ENCODE assay signal across 15 mouse cellular contexts in genomic region chr6:34987085-34987645, GRCm38 (mm10). TPM values are rescaled to one million over a fixed set of nuclear protein-coding genes. Genes with fewer than 3 reads are reported as not detected.
DNase-seq lines count a peak whose midpoint lies in the region; ATAC-seq and TF ChIP-seq lines count a peak whose summit lies in the region.
"Had no signal": no experiment of that assay in that cellular context is flagged by ENCODE, and none has a peak within 500 bp of the region (broad histone marks: within the 10 kb centered on the region; RNA-seq: fewer than 3 reads in every experiment).

No protein-coding gene starts in this region.

- 72% methylated on average over 12 of the region's 12 CpGs for WGBS in heart, embryonic 14.5 days
- WGBS in lung, postnatal 0 days, result 51% methylated on average over 12 of the region's 12 CpGs
- WGBS in intestine, postnatal 0 days, result 67% methylated on average over 12 of the region's 12 CpGs
- 68% methylated on average over 12 of the region's 12 CpGs for WGBS in stomach, postnatal 0 days

- H3K4me2 ChIP-seq in heart, embryonic 14.5 days (ENCODE audit: low read length), result peak overlapping the region; percentile 51; the same call in 1 of the 2 replicates
- H3K4me2 ChIP-seq in lung, postnatal 0 days (replicated peaks; ENCODE audit: low read depth, low read length), result no peak overlapping the region
- peak overlapping the region; percentile 61 for H3K4me2 ChIP-seq in intestine, postnatal 0 days (replicated peaks; ENCODE audit: low read depth)
- 0 out of 2 replicates have a peak overlapping the region, but pooled peaks have one; percentile 36 for H3K4me2 ChIP-seq in stomach, postnatal 0 days (replicated peaks; ENCODE audit: low read depth)

- H3K9ac ChIP-seq in heart, embryonic 14.5 days (ENCODE audit: low read length), result no peak overlapping the region
- no peak overlapping the region for H3K9ac ChIP-seq in lung, postnatal 0 days (replicated peaks; ENCODE audit: low read depth)
- no peak overlapping the region for H3K9ac ChIP-seq in intestine, postnatal 0 days (ENCODE audit: low read depth, low read length)
- H3K9ac ChIP-seq in stomach, postnatal 0 days (ENCODE audit: low read length), result no peak overlapping the region
- H3K9ac ChIP-seq: heart, embryonic 12.5 days; liver, embryonic 13.5 days; neural tube, embryonic 12.5 days had no signal

- intact Hi-C loops in heart, postnatal 25 days (cut with DNase I), result no loop called here

- H3K27ac ChIP-seq in heart, embryonic 14.5 days (replicated peaks in 1 of 2; ENCODE audit: control insufficient read depth in 1 of 2, insufficient read depth in 1 of 2, low read depth in 2 of 2, low read length in 2 of 2), result no peak overlapping the region
- no peak overlapping the region for H3K27ac ChIP-seq in lung, postnatal 0 days (ENCODE audit: low read length)
- H3K27ac ChIP-seq in intestine, postnatal 0 days (ENCODE audit: low read depth, low read length), result peak overlapping the region; percentile 28; the same call in 1 of the 2 replicates
- H3K27ac ChIP-seq in stomach, postnatal 0 days (replicated peaks), result no peak overlapping the region
- H3K27ac ChIP-seq: liver, embryonic 13.5 days; neural tube, embryonic 12.5 days had no signal

- no peaks in the 10 kb centered on the region for H3K9me3 ChIP-seq in heart, embryonic 14.5 days (ENCODE audit: control insufficient read depth, low read length)
- no peaks in the 10 kb centered on the region for H3K9me3 ChIP-seq in lung, postnatal 0 days (ENCODE audit: low read length)
- no peaks in the 10 kb centered on the region for H3K9me3 ChIP-seq in intestine, postnatal 0 days (ENCODE audit: control insufficient read depth)
- H3K9me3 ChIP-seq in stomach, postnatal 0 days (ENCODE audit: control insufficient read depth, low read length), result no peaks in the 10 kb centered on the region
- H3K9me3 ChIP-seq: heart, embryonic 12.5 days; liver, embryonic 13.5 days; neural tube, embryonic 12.5 days had no signal

- no peak for ATAC-seq in heart, embryonic 14.5 days (ENCODE audit: insufficient number of reproducible peaks, insufficient read depth, low FRiP score, low read depth)
- peak; percentile 80 for ATAC-seq in lung, postnatal 0 days
- ATAC-seq in intestine, postnatal 0 days, result no peak
- ATAC-seq in stomach, postnatal 0 days (ENCODE audit: low FRiP score, low TSS enrichment), result no peak

- H3K27me3 ChIP-seq in heart, embryonic 14.5 days (ENCODE audit: control insufficient read depth, insufficient read depth, low read length), result no peaks in the 10 kb centered on the region
- H3K27me3 ChIP-seq in lung, postnatal 0 days (replicated peaks; ENCODE audit: insufficient read depth, low read length), result no peaks in the 10 kb centered on the region
- H3K27me3 ChIP-seq in intestine, postnatal 0 days (replicated peaks; ENCODE audit: control insufficient read depth, insufficient read depth, low read length), result no peaks in the 10 kb centered on the region
- H3K27me3 ChIP-seq in stomach, postnatal 0 days (ENCODE audit: control insufficient read depth, insufficient read depth, low read length), result no peaks in the 10 kb centered on the region
- H3K27me3 ChIP-seq: CH12.LX; neural tube, embryonic 12.5 days had no signal

- DNase-seq in heart, postnatal 25 days (ENCODE audit: low spot score), result no peak
- DNase-seq in lung, postnatal 0 days (ENCODE audit: low spot score), result peak; percentile 20
- no peak for DNase-seq in lung, postnatal 25 days (ENCODE audit: low spot score)
- no peak for DNase-seq in stomach, postnatal 0 days (ENCODE audit: low spot score)
- DNase-seq in cerebellum, adult 8-10 months, result no peak
- DNase-seq in kidney, postnatal 36 days, result no peak
- DNase-seq: cerebellum, postnatal 14 days; kidney, adult 9 months; liver, embryonic 13.5 days; lung, postnatal 36 days had no signal

- H3K4me3 ChIP-seq in heart, embryonic 14.5 days (ENCODE audit: control insufficient read depth in 1 of 2, insufficient read depth in 1 of 2, low read depth in 1 of 2, low read length in 2 of 2), result no peak overlapping the region
- no peak overlapping the region for H3K4me3 ChIP-seq in lung, postnatal 0 days (ENCODE audit: low read depth, low read length)
- peak overlapping the region; percentile 20; the same call in 1 of the 2 replicates for H3K4me3 ChIP-seq in intestine, postnatal 0 days (ENCODE audit: low read depth, low read length)
- no peak overlapping the region for H3K4me3 ChIP-seq in stomach, postnatal 0 days (ENCODE audit: low read depth, low read length)
- H3K4me3 ChIP-seq: neural tube, embryonic 12.5 days had no signal

- peaks cover 10 to 15% of the 10 kb centered on the region in 2 experiments for H3K4me1 ChIP-seq in heart, embryonic 14.5 days (ENCODE audit: control insufficient read depth in 2 of 2, insufficient read depth in 2 of 2, low read length in 2 of 2)
- peaks cover 8% of the 10 kb centered on the region; the same call in 1 of the 2 replicates for H3K4me1 ChIP-seq in lung, postnatal 0 days (ENCODE audit: insufficient read depth, low read depth, low read length)
- peaks cover 4% of the 10 kb centered on the region; the same call in 1 of the 2 replicates for H3K4me1 ChIP-seq in intestine, postnatal 0 days (replicated peaks; ENCODE audit: control insufficient read depth, insufficient read depth, low read length)
- no peaks in the 10 kb centered on the region; the same call in 1 of the 2 replicates for H3K4me1 ChIP-seq in stomach, postnatal 0 days (replicated peaks; ENCODE audit: control insufficient read depth, insufficient read depth)

- TF ChIP-seq CTCF in lung, postnatal 0 days (IDR thresholded peaks at IDR 0.05), result no peak
- no peak for TF ChIP-seq CTCF in intestine, postnatal 0 days (IDR thresholded peaks at IDR 0.05; ENCODE audit: low read depth)
- TF ChIP-seq CTCF in stomach, postnatal 0 days (IDR thresholded peaks at IDR 0.05; ENCODE audit: low read depth), result no peak

- TF ChIP-seq EP300 in lung, postnatal 0 days (IDR thresholded peaks at IDR 0.05), result no peak
- no peak for TF ChIP-seq EP300 in stomach, postnatal 0 days (optimal IDR thresholded peaks at IDR 0.05)

- no peaks in the 10 kb centered on the region for H3K36me3 ChIP-seq in heart, embryonic 14.5 days (ENCODE audit: control insufficient read depth, insufficient read depth, low read length)
- no peaks in the 10 kb centered on the region for H3K36me3 ChIP-seq in lung, postnatal 0 days (ENCODE audit: insufficient read depth, low read length)
- no peaks in the 10 kb centered on the region for H3K36me3 ChIP-seq in intestine, postnatal 0 days (ENCODE audit: control insufficient read depth, insufficient read depth)
- no peaks in the 10 kb centered on the region for H3K36me3 ChIP-seq in stomach, postnatal 0 days (ENCODE audit: control insufficient read depth, insufficient read depth, low read length)
- H3K36me3 ChIP-seq: heart, embryonic 12.5 days; liver, embryonic 13.5 days; neural tube, embryonic 12.5 days had no signal

RNA-seq across cellular contexts. Expression of gene Slc23a4, which starts 1.0 kb away (rescaled TPM):
- polyA plus RNA-seq in heart, embryonic 14.5 days (2014; fragmentation: Nextera tagmentation; extraction: Ambion mirVana), result 0.28 and 0.34 TPM in 2 replicates
- total RNA-seq in heart, postnatal 25 days (2021), result under 1 TPM; 0.23 to 0.50 TPM
- polyA plus RNA-seq in lung, postnatal 0 days (2015; fragmentation: Nextera tagmentation; extraction: Ambion mirVana), result 0.43 and 0.52 TPM in 2 replicates
- polyA plus RNA-seq in intestine, postnatal 0 days (2015; fragmentation: Nextera tagmentation; extraction: Ambion mirVana), result 7.4 and 7.7 TPM in 2 replicates
- polyA plus RNA-seq in stomach, postnatal 0 days (2015; fragmentation: Nextera tagmentation; extraction: Ambion mirVana), result 1.5 and 1.6 TPM in 2 replicates
